Mouse (Mus musculus): ENCODE results near the gene Slc12a6. TPM values are rescaled to one million over a fixed set of nuclear protein-coding genes. Genes with fewer than 3 reads are reported as not detected.

Gene Slc12a6
- total and polyA plus RNA-seq, 2 experiments from 2014 or later = 6.5 to 48.1 TPM

- Histone ChIP-seq H3K27me3 (ENCODE audit: control insufficient read depth, insufficient read depth, low read length) (no peaks in the 10 kb centered on the region), H3K4me2 (ENCODE audit: low read depth, low read length) (no peak overlapping the region), H3K9ac (replicated peaks; ENCODE audit: low read depth, low read length) (no peak overlapping the region), H3K4me1 (ENCODE audit: control insufficient read depth, insufficient read depth) (no peaks in the 10 kb centered on the region), H3K36me3 (replicated peaks; ENCODE audit: control insufficient read depth, insufficient read depth, low read length) (no peaks in the 10 kb centered on the region), H3K9me3 (replicated peaks; ENCODE audit: control insufficient read depth, low read length) (no peaks in the 10 kb centered on the region), H3K4me3 (ENCODE audit: low read depth, low read length) (no peak overlapping the region), H3K27ac (ENCODE audit: low read depth) (no peak overlapping the region)
- ATAC-seq (ENCODE audit: insufficient read depth, low read depth) = no peak
- WGBS = 64% methylated on average over 4 of the region's 4 CpGs
- DNase-seq (ENCODE audit: low spot score) = no peak
- TF ChIP-seq EP300 (IDR thresholded peaks at IDR 0.05; ENCODE audit: low read depth) = no peak
- TF ChIP-seq CTCF (IDR thresholded peaks at IDR 0.05; ENCODE audit: low read depth) = no peak
These were observed 41.3 kb upstream of the Slc12a6 start for GRCm38 (mm10) chr2:112224356-112224755.

- Histone ChIP-seq H3K36me3 (replicated peaks; ENCODE audit: control insufficient read depth, insufficient read depth, low read length) (no peaks in the 10 kb centered on the region), H3K4me1 (ENCODE audit: control insufficient read depth, insufficient read depth) (no peaks in the 10 kb centered on the region), H3K9me3 (replicated peaks; ENCODE audit: control insufficient read depth, low read length) (no peaks in the 10 kb centered on the region), H3K9ac (replicated peaks; ENCODE audit: low read depth, low read length) (no peak overlapping the region), H3K27ac (ENCODE audit: low read depth) (no peak overlapping the region), H3K4me3 (ENCODE audit: low read depth, low read length) (no peak overlapping the region), H3K27me3 (ENCODE audit: control insufficient read depth, insufficient read depth, low read length) (no peaks in the 10 kb centered on the region), H3K4me2 (ENCODE audit: low read depth, low read length) (no peak overlapping the region)
- DNase-seq (ENCODE audit: low spot score) = no peak
- 62% methylated on average over 1 of the region's 1 CpGs for WGBS
- TF ChIP-seq CTCF (IDR thresholded peaks at IDR 0.05; ENCODE audit: low read depth) (no peak), EP300 (IDR thresholded peaks at IDR 0.05; ENCODE audit: low read depth) (no peak)
- ATAC-seq (ENCODE audit: insufficient read depth, low read depth) = no peak
These were observed 33.0 kb upstream of the Slc12a6 start for GRCm38 (mm10) chr2:112232623-112233022.

- TF ChIP-seq CTCF (IDR thresholded peaks at IDR 0.05; ENCODE audit: low read depth) (no peak), EP300 (IDR thresholded peaks at IDR 0.05; ENCODE audit: low read depth) (no peak)
- H3K36me3 ChIP-seq (replicated peaks; ENCODE audit: control insufficient read depth, insufficient read depth, low read length) = no peaks in the 10 kb centered on the region
- no peak overlapping the region for H3K4me2 ChIP-seq (ENCODE audit: low read depth, low read length)
- 80% methylated on average over 2 of the region's 2 CpGs for WGBS
- H3K27me3 ChIP-seq (ENCODE audit: control insufficient read depth, insufficient read depth, low read length) = no peaks in the 10 kb centered on the region
- H3K9me3 ChIP-seq (replicated peaks; ENCODE audit: control insufficient read depth, low read length) = no peaks in the 10 kb centered on the region
- no peak overlapping the region for H3K4me3 ChIP-seq (ENCODE audit: low read depth, low read length)
- ATAC-seq (ENCODE audit: insufficient read depth, low read depth) = no peak
- no peak overlapping the region for H3K27ac ChIP-seq (ENCODE audit: low read depth)
- no peak for DNase-seq (ENCODE audit: low spot score)
- no peaks in the 10 kb centered on the region for H3K4me1 ChIP-seq (ENCODE audit: control insufficient read depth, insufficient read depth)
- no peak overlapping the region for H3K9ac ChIP-seq (replicated peaks; ENCODE audit: low read depth, low read length)
These were observed 29.0 kb upstream of the Slc12a6 start for GRCm38 (mm10) chr2:112236620-112237019.

- TF ChIP-seq CTCF (IDR thresholded peaks at IDR 0.05; ENCODE audit: low read depth) (no peak), EP300 (IDR thresholded peaks at IDR 0.05; ENCODE audit: low read depth) (no peak)
- DNase-seq (ENCODE audit: low spot score) = no peak
- no peaks in the 10 kb centered on the region for H3K27me3 ChIP-seq (ENCODE audit: control insufficient read depth, insufficient read depth, low read length)
- no peak for ATAC-seq (ENCODE audit: insufficient read depth, low read depth)
- no peaks in the 10 kb centered on the region for H3K4me1 ChIP-seq (ENCODE audit: control insufficient read depth, insufficient read depth)
- no peaks in the 10 kb centered on the region for H3K9me3 ChIP-seq (replicated peaks; ENCODE audit: control insufficient read depth, low read length)
- H3K36me3 ChIP-seq (replicated peaks; ENCODE audit: control insufficient read depth, insufficient read depth, low read length) = no peaks in the 10 kb centered on the region
- H3K4me3 ChIP-seq (ENCODE audit: low read depth, low read length) = no peak overlapping the region
- no peak overlapping the region for H3K9ac ChIP-seq (replicated peaks; ENCODE audit: low read depth, low read length)
- WGBS = 12% methylated on average over 4 of the region's 4 CpGs
- H3K27ac ChIP-seq (ENCODE audit: low read depth) = no peak overlapping the region
- H3K4me2 ChIP-seq (ENCODE audit: low read depth, low read length) = no peak overlapping the region
These were observed 27.6 kb upstream of the Slc12a6 start for GRCm38 (mm10) chr2:112238006-112238405.

GRCm38 (mm10) chr2:112239212-112239934 lies 26.3 kb upstream of the Slc12a6 start, which contains the start of gene Lpcat4:
Gene Lpcat4, plus strand, starts transcription at chr2:112239468.
- TF ChIP-seq EP300 (IDR thresholded peaks at IDR 0.05; ENCODE audit: low read depth) (no peak), CTCF (IDR thresholded peaks at IDR 0.05; ENCODE audit: low read depth) (peak; percentile 83)
- peak; percentile 84 for ATAC-seq (ENCODE audit: insufficient read depth, low read depth)
- Histone ChIP-seq H3K9ac (replicated peaks; ENCODE audit: low read depth, low read length) (peak within 1 kb of the TSS; percentile 55), H3K4me2 (ENCODE audit: low read depth, low read length) (peak within 1 kb of the TSS; percentile 89), H3K4me3 (ENCODE audit: low read depth, low read length) (peak within 1 kb of the TSS; percentile 82), H3K27ac (ENCODE audit: low read depth) (peak within 1 kb of the TSS; percentile 59), H3K27me3 (ENCODE audit: control insufficient read depth, insufficient read depth, low read length) (no peaks in the 10 kb centered on the region), H3K4me1 (ENCODE audit: control insufficient read depth, insufficient read depth) (no peaks in the 10 kb centered on the region), H3K9me3 (replicated peaks; ENCODE audit: control insufficient read depth, low read length) (no peaks in the 10 kb centered on the region), H3K36me3 (replicated peaks; ENCODE audit: control insufficient read depth, insufficient read depth, low read length) (peaks cover 3% of the 10 kb centered on the region; the same call in 1 of the 2 replicates)
- WGBS = under 1% methylated on average over 80 of the region's 94 CpGs
- peak; percentile 60 for DNase-seq (ENCODE audit: low spot score)
